Mouse (Mus musculus) limb, embryonic 10.5 days (tissue): ENCODE results near the gene Radil. TPM values are rescaled to one million over a fixed set of nuclear protein-coding genes. Genes with fewer than 3 reads are reported as not detected.

Source experiments
- DNase-seq: peaks from one replicate; pipeline ENCODE4 v3.0.0-alpha.2; 2017; ENCODE audit warnings: low spot score
- H3K27ac ChIP-seq: fragments of 300-500 bp; sonication (generic); 2 replicates; pipeline ENCODE4 v1.5.1; 2016; ENCODE audit warnings: mild to moderate bottlenecking
- H3K27me3 ChIP-seq: fragments of 300-500 bp; sonication (generic); 2 replicates; pipeline ENCODE4 v1.6.1; 2016; ENCODE audit warnings: low read depth, mild to moderate bottlenecking; ENCODE audit not compliant: poor library complexity, severe bottlenecking
- H3K36me3 ChIP-seq: fragments of 300-500 bp; sonication (generic); 2 replicates; pipeline ENCODE4 v1.6.1; 2016; ENCODE audit warnings: mild to moderate bottlenecking, moderate library complexity
- H3K4me1 ChIP-seq: fragments of 300-500 bp; sonication (generic); 2 replicates; pipeline ENCODE4 v1.6.1; 2016
- H3K4me3 ChIP-seq: fragments of 300-500 bp; sonication (generic); 2 replicates; pipeline ENCODE4 v1.5.1; 2016; ENCODE audit warnings: mild to moderate bottlenecking, moderate library complexity
- H3K9me3 ChIP-seq: fragments of 300-500 bp; sonication (generic); replicated peaks from 2 replicates; pipeline ENCODE4 v1.6.1; 2016; ENCODE audit warnings: mild to moderate bottlenecking
- WGBS: fragments of 180-500 bp; shearing (Covaris S2); methylation state at CpG from one replicate; pipeline ENCODE4 v1.1.7; 2016; 5-methylcytosine and 5-hydroxymethylcytosine counted together
- polyA plus RNA-seq: library from polyadenylated mRNA; unstranded; fragments of >200 nt; fragmentation: Nextera tagmentation; extraction: Ambion mirVana; gene quantifications from 2 replicates; pipeline ENCODE4 v1.2.1, GENCODE M21; 2016

Radil gene
- polyA plus RNA-seq, 1 experiment from 2014 or later = 1.8 TPM

GRCm38 (mm10) chr5:142521195-142521866 lies 29.6 kb downstream of the Radil start:
- Histone ChIP-seq H3K27ac (no peak overlapping the region), H3K27me3 (no peaks in the 10 kb centered on the region), H3K9me3 (no peaks in the 10 kb centered on the region), H3K36me3 (no peaks in the 10 kb centered on the region; the same call in 1 of the 2 replicates), H3K4me1 (peaks cover 14% of the 10 kb centered on the region), H3K4me3 (no peak overlapping the region)
- DNase-seq = no peak
- 89% methylated on average over 11 of the region's 11 CpGs for WGBS

GRCm38 (mm10) chr5:142520360-142520759 lies 30.5 kb downstream of the Radil start:
- Histone ChIP-seq H3K9me3 (no peaks in the 10 kb centered on the region), H3K27me3 (no peaks in the 10 kb centered on the region), H3K4me3 (no peak overlapping the region), H3K4me1 (peaks cover 14% of the 10 kb centered on the region), H3K36me3 (no peaks in the 10 kb centered on the region; the same call in 1 of the 2 replicates), H3K27ac (no peak overlapping the region)
- 85% methylated on average over 4 of the region's 4 CpGs for WGBS
- no peak for DNase-seq

GRCm38 (mm10) chr5:142518973-142519372 lies 31.9 kb downstream of the Radil start:
- Histone ChIP-seq H3K36me3 (no peaks in the 10 kb centered on the region; the same call in 1 of the 2 replicates), H3K4me3 (no peak overlapping the region), H3K9me3 (no peaks in the 10 kb centered on the region), H3K4me1 (peaks cover 14% of the 10 kb centered on the region), H3K27ac (no peak overlapping the region), H3K27me3 (no peaks in the 10 kb centered on the region)
- 76% methylated on average over 6 of the region's 6 CpGs for WGBS
- no peak for DNase-seq

- no peak overlapping the region for H3K4me3 ChIP-seq
- H3K4me1 ChIP-seq = peaks cover 12% of the 10 kb centered on the region
Observed at GRCm38 (mm10) chr5:142512112-142512511, 38.8 kb downstream of the Radil start.

GRCm38 (mm10) chr5:142510061-142510414 lies 40.9 kb downstream of the Radil start:
- DNase-seq = no peak
- H3K9me3 ChIP-seq = no peaks in the 10 kb centered on the region
- no peaks in the 10 kb centered on the region for H3K36me3 ChIP-seq
- peaks cover 9% of the 10 kb centered on the region; the same call in 1 of the 2 replicates for H3K27me3 ChIP-seq
- WGBS = 73% methylated on average over 7 of the region's 7 CpGs
- peaks cover 12% of the 10 kb centered on the region for H3K4me1 ChIP-seq
- peak overlapping the region; percentile 61; the same call in 1 of the 2 replicates for H3K27ac ChIP-seq
- H3K4me3 ChIP-seq = no peak overlapping the region

More at GRCm38 (mm10) chr5:142512112-142512511, 38.8 kb downstream of the Radil start:
- no peak overlapping the region for H3K27ac ChIP-seq
- no peak for DNase-seq
- no peaks in the 10 kb centered on the region for H3K36me3 ChIP-seq
- 83% methylated on average over 4 of the region's 4 CpGs for WGBS
- no peaks in the 10 kb centered on the region for H3K9me3 ChIP-seq
- peaks cover 9% of the 10 kb centered on the region; the same call in 1 of the 2 replicates for H3K27me3 ChIP-seq

- Histone ChIP-seq H3K36me3 (no peaks in the 10 kb centered on the region), H3K27me3 (peaks cover 9% of the 10 kb centered on the region; the same call in 1 of the 2 replicates), H3K4me3 (0 out of 2 replicates have a peak overlapping the region, but pooled peaks have one; percentile 7), H3K9me3 (no peaks in the 10 kb centered on the region), H3K27ac (peak overlapping the region; percentile 61; the same call in 1 of the 2 replicates), H3K4me1 (peaks cover 12% of the 10 kb centered on the region)
- WGBS = 31% methylated on average over 15 of the region's 15 CpGs
- no peak for DNase-seq
Observed at GRCm38 (mm10) chr5:142509141-142510060, 41.5 kb downstream of the Radil start.

GRCm38 (mm10) chr5:142505695-142506423 lies 45.0 kb downstream of the Radil start:
- 89% methylated on average over 3 of the region's 3 CpGs for WGBS
- Histone ChIP-seq H3K4me1 (peaks cover 21% of the 10 kb centered on the region), H3K27me3 (peaks cover 9% of the 10 kb centered on the region; the same call in 1 of the 2 replicates), H3K36me3 (no peaks in the 10 kb centered on the region), H3K9me3 (no peaks in the 10 kb centered on the region), H3K4me3 (no peak overlapping the region), H3K27ac (no peak overlapping the region)
- no peak for DNase-seq

GRCm38 (mm10) chr5:142504175-142504574 lies 46.7 kb downstream of the Radil start:
- WGBS = 76% methylated on average over 3 of the region's 3 CpGs
- H3K27ac ChIP-seq = no peak overlapping the region
- H3K27me3 ChIP-seq = peaks cover under 1% of the 10 kb centered on the region; the same call in 1 of the 2 replicates
- H3K4me3 ChIP-seq = no peak overlapping the region
- no peaks in the 10 kb centered on the region for H3K36me3 ChIP-seq
- no peaks in the 10 kb centered on the region for H3K9me3 ChIP-seq
- peaks cover 26% of the 10 kb centered on the region for H3K4me1 ChIP-seq
- DNase-seq = no peak

- Histone ChIP-seq H3K27ac (no peak overlapping the region), H3K4me3 (no peak overlapping the region), H3K36me3 (no peaks in the 10 kb centered on the region), H3K27me3 (no peaks in the 10 kb centered on the region), H3K9me3 (no peaks in the 10 kb centered on the region), H3K4me1 (peaks cover 23% of the 10 kb centered on the region)
- peak; percentile 78 for DNase-seq
- WGBS = 11% methylated on average over 3 of the region's 3 CpGs
Observed at GRCm38 (mm10) chr5:142502414-142502813, 48.5 kb downstream of the Radil start.

- Histone ChIP-seq H3K4me3 (no peak overlapping the region), H3K4me1 (peaks cover 23% of the 10 kb centered on the region), H3K9me3 (no peaks in the 10 kb centered on the region), H3K27ac (peak overlapping the region; percentile 1; the same call in 1 of the 2 replicates), H3K27me3 (no peaks in the 10 kb centered on the region), H3K36me3 (no peaks in the 10 kb centered on the region)
- WGBS = 75% methylated on average over 10 of the region's 10 CpGs
- no peak for DNase-seq
Observed at GRCm38 (mm10) chr5:142500918-142501317, 50.0 kb downstream of the Radil start.

GRCm38 (mm10) chr5:142498964-142499363 lies 51.9 kb downstream of the Radil start:
- H3K27me3 ChIP-seq = no peaks in the 10 kb centered on the region
- no peaks in the 10 kb centered on the region for H3K9me3 ChIP-seq
- H3K4me1 ChIP-seq = peaks cover 34% of the 10 kb centered on the region
- no peak overlapping the region for H3K4me3 ChIP-seq
- H3K36me3 ChIP-seq = no peaks in the 10 kb centered on the region
- WGBS = 46% methylated on average over 3 of the region's 3 CpGs
- no peak overlapping the region for H3K27ac ChIP-seq
- peak; percentile 58 for DNase-seq

- 63% methylated on average over 14 of the region's 14 CpGs for WGBS
- no peaks in the 10 kb centered on the region for H3K36me3 ChIP-seq
- H3K4me3 ChIP-seq = no peak overlapping the region
- H3K27ac ChIP-seq = peak overlapping the region; percentile 16; the same call in 1 of the 2 replicates
- no peak for DNase-seq
- H3K27me3 ChIP-seq = no peaks in the 10 kb centered on the region
- H3K4me1 ChIP-seq = peaks cover 25% of the 10 kb centered on the region
- no peaks in the 10 kb centered on the region for H3K9me3 ChIP-seq
Observed at GRCm38 (mm10) chr5:142495321-142496096, 55.4 kb downstream of the Radil start.
